Mouse (Mus musculus) olfactory bulb, adult 2 months (tissue): ENCODE measurements around the gene Hmx3. TPM values are rescaled to one million over a fixed set of nuclear protein-coding genes. Genes with fewer than 3 reads are reported as not detected.

Experiments used
- H3K27ac ChIP-seq: fragments of 200-500 bp; 2 replicates; pipeline ENCODE4 v1.5.1; 2012; ENCODE audit warnings: low read depth, low read length; ENCODE audit not compliant: insufficient read depth
- H3K4me1 ChIP-seq: fragments of 200-500 bp; 2 replicates; pipeline ENCODE4 v1.6.1; 2012; ENCODE audit warnings: low read length; ENCODE audit not compliant: control insufficient read depth, insufficient read depth
- H3K4me3 ChIP-seq: fragments of 200-500 bp; 2 replicates; pipeline ENCODE4 v1.5.1; 2012; ENCODE audit warnings: mild to moderate bottlenecking, low read depth, low read length, moderate library complexity; ENCODE audit not compliant: insufficient read depth
- CTCF ChIP-seq: fragments of 200-500 bp; IDR thresholded peaks from 2 replicates; pipeline ENCODE4 v1.5.1; 2012; ENCODE audit warnings: low read depth, mild to moderate bottlenecking, low read length, moderate library complexity; ENCODE audit not compliant: insufficient read depth
- POLR2A ChIP-seq: fragments of 200-500 bp; IDR thresholded peaks from 2 replicates; pipeline ENCODE4 v1.6.1; 2012; ENCODE audit warnings: mild to moderate bottlenecking, low read depth, low read length, moderate library complexity; ENCODE audit not compliant: insufficient read depth
- WGBS: fragments of 180-500 bp; shearing (Covaris S2); methylation state at CpG from one replicate; pipeline ENCODE4 v1.1.7; 2018; 5-methylcytosine and 5-hydroxymethylcytosine counted together
- polyA plus RNA-seq: library from polyadenylated mRNA; stranded (reverse); fragments of >200 nt; gene quantifications from 2 replicates; pipeline ENCODE4 v1.2.4, GENCODE M21; 2012; ENCODE audit warnings: low replicate concordance; ENCODE audit not compliant: missing spikeins, insufficient read depth, insufficient read length

Hmx3 gene
- polyA plus RNA-seq, 1 experiment, result not detected

DNA sequence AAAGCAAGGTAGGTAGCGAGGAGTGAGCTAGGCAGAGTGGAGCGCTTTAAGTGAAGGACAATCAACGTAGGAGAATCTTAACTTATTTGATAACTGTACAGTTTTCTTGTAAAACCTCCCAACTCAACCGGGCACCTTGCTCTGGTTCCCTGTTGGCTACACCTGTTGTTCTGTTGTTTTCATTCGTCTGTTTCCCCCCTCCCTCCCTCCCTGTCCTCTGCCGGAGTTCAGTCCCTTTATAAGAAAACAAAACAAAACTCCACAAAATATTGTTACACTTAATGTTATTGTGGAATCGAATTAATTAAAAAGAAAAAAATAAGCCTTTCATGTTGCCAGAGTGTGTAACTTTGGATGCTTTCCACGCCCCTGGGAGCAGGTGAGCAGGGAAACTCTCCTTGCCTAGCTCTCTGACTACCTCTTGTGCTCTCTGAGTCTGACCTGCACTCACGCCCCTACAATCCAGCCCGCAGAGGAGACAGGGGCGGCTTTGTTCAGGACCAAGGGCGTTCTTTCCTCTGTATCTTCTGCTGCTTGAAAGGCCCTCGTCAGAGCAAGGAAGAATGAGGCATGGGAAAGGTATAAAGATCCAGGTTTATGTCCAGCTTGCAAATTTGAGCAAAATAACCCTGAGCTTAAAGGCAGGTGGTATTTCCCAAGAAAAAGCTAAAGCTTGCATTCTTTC, 3.2 kb downstream of the Hmx3 start:
- Histone ChIP-seq H3K27ac (no peak overlapping the region), H3K4me1 (no peaks in the 10 kb centered on the region; the same call in 1 of the 2 replicates), H3K4me3 (no peak overlapping the region)
- no peak for TF ChIP-seq POLR2A
- no peak for TF ChIP-seq CTCF
- 4% methylated on average over 13 of the region's 13 CpGs for WGBS

DNA sequence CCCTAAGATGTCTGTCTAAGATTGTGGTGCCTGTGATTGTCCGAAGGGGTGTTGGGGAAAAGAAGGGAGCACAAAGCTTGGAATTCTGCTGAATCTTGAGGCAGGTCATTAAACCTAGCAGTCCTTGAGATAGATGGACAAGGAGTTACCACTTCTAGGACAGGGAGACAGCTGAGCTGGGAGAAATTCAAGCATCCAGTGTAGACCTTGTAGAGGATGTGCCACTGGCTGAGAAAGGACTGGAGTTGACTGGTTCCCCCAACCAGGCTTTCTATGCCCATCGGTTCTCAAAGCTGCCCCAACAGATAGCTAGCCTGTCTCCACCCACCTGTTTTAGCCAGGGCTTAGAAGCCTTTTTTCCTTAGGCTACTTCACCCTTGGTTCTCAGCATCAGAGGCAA, 3.8 kb downstream of the Hmx3 start:
- TF ChIP-seq CTCF (no peak), POLR2A (no peak)
- H3K4me3 ChIP-seq, result no peak overlapping the region
- no peak overlapping the region for H3K27ac ChIP-seq
- WGBS, result 4% methylated on average over 2 of the region's 2 CpGs
- H3K4me1 ChIP-seq, result no peaks in the 10 kb centered on the region; the same call in 1 of the 2 replicates

- Histone ChIP-seq H3K4me1 (no peaks in the 10 kb centered on the region), H3K4me3 (no peak overlapping the region), H3K27ac (no peak overlapping the region)
- WGBS, result 6% methylated on average over 5 of the region's 5 CpGs
- TF ChIP-seq POLR2A (no peak), CTCF (no peak)
Measured at GRCm38 (mm10) chr7:131547481-131547880, 4.8 kb downstream of the Hmx3 start.

DNA sequence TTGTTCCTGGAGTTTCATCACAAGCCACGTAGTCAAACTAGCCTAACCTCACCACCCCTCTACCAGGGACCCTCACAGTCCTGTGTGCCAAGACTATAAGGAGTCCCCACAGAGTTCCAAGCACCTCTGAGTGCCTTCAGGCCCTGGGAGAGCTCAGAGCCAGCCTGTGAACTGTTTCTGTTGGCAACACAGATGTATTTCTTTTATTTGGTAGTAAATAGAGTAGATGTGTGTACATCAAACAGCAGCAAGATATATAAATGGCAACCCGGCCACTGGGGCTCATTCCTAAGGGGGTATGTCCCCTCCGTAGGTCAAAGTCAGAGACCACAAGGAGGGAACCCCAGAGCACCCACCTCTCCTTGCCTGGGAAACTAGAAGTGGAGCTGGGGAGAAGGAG, 5.8 kb downstream of the Hmx3 start, which contains the start of gene Hmx2:
Hmx2 (plus strand) TSS at position 301 of the 400 bp plus-strand sequence.
- Histone ChIP-seq H3K27ac (no peak within 1 kb of the TSS), H3K4me1 (no peaks in the 10 kb centered on the region), H3K4me3 (no peak within 1 kb of the TSS)
- WGBS, result 5% methylated on average over 3 of the region's 3 CpGs
- no peak for TF ChIP-seq CTCF
- TF ChIP-seq POLR2A, result no peak

DNA sequence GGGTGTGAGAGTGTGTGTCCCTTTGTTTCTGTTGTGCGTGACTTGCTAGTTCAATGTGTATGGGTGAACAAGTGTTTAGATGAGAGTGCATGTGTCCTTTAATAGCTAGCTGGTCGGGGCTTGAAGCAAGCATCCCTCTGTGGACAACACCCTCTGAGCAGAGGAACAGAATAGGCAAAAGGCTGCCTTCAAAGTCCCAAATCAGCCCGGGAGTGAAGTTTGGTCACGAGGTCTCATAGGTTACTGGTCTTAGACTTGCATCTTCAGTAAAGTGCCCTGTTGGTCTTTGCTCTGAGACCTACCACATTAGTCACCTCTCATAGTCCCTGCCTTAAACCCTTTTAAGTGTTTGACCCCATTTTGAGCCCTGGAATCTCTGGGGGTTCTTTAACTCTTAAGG, 8.8 kb downstream of the Hmx3 start:
- whole genome bisulfite sequencing, result 4% methylated on average over 4 of the region's 4 CpGs
- peaks cover 7% of the 10 kb centered on the region; the same call in 1 of the 2 replicates for H3K4me1 ChIP-seq
- H3K4me3 ChIP-seq, result no peak overlapping the region
- TF ChIP-seq CTCF (no peak), POLR2A (no peak)
- no peak overlapping the region for H3K27ac ChIP-seq

DNA sequence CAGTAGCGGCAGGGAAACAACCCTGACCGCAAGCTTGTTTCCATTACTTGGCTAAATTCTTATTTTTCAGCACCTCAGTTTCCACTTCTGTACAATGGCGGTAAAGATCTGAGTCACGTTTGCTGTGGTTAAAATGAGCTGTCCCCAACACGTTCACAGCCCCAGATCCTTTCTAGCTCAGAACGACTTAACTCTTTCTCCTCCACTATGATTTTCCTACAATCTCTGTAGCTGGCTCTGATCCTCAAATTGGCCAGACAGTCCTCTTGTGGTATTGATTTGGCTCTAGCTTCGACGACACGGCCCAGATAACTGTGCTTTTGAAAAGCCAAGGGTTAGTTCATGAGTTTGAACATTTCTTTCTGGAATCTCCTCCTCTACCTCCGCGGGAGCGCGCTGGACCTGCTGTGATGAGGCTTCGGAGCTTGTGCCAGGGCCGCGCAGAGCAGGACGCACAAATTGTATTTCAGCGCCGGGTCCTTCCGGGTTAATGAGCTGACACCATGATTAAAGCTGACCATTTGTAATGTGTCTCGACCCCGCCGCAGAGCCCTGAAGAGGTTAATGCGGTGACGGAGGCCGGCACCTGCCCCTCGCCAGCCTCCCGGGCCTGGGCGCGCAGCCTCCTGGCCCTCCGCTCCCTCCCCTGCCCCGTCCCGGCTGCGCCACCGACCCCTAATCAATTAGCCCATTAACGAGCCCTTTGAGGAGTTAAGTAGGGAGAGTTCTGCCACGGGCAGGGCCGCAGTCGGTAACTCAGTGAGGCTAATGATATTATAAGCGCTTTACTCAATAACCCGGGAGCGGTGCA, 9.5 kb downstream of the Hmx3 start:
- WGBS, result 1% methylated on average over 42 of the region's 42 CpGs
- no peak for TF ChIP-seq POLR2A
- no peak for TF ChIP-seq CTCF
- Histone ChIP-seq H3K27ac (no peak overlapping the region), H3K4me3 (no peak overlapping the region), H3K4me1 (peaks cover 10% of the 10 kb centered on the region; the same call in 1 of the 2 replicates)

- H3K27ac ChIP-seq, result no peak overlapping the region
- H3K4me1 ChIP-seq, result peaks cover 10% of the 10 kb centered on the region; the same call in 1 of the 2 replicates
- H3K4me3 ChIP-seq, result no peak overlapping the region
- TF ChIP-seq POLR2A (no peak), CTCF (no peak)
- 4% methylated on average over 5 of the region's 5 CpGs for WGBS
Measured at GRCm38 (mm10) chr7:131552781-131553180, 10.1 kb downstream of the Hmx3 start.

GRCm38 (mm10) chr7:131553771-131554175, 11.1 kb downstream of the Hmx3 start:
- Histone ChIP-seq H3K4me3 (no peak overlapping the region), H3K4me1 (peaks cover 10% of the 10 kb centered on the region; the same call in 1 of the 2 replicates), H3K27ac (no peak overlapping the region)
- 1% methylated on average over 39 of the region's 39 CpGs for WGBS
- no peak for TF ChIP-seq POLR2A
- no peak for TF ChIP-seq CTCF

DNA sequence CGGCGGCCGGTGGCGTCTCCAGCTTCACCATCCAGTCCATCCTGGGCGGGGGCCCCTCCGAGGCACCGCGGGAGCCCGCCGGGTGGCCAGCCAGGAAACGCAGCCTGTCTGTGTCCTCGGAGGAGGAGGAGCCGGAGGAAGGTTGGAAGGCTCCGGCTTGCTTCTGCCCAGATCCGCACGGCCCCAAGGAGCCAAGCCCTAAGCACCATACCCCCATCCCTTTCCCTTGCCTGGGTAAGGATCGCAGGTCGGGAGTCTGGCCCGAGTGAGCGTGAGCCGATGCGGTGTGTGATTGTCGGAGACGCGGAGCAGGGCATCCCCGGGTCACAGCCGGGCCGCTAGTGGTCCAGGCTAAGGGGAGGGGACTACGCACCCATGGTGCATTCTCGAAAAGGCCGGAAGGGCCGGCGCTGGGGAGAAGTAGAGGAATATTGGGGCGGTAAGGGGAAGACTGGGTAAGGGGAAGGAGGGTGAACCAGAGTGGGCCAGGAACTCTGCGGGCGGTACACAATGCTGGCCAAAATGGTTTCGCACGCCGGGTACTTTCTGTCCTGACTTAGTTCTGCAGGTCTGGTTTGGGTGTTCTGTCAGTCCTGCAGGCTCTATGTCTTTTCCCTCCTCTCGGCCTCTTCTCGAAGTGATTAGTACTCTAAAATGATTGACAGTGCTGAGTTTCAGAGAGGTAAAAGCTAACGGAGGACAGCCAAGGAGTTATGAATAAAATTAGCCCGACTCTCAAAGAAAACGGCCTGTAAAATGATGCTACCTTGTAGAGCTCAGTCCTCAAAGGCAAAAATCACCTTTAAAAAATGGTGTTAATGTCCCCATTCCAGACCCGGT, 11.9 kb downstream of the Hmx3 start:
- H3K4me3 ChIP-seq, result no peak overlapping the region
- no peak overlapping the region for H3K27ac ChIP-seq
- WGBS, result 1% methylated on average over 45 of the region's 45 CpGs
- no peak for TF ChIP-seq CTCF
- H3K4me1 ChIP-seq, result peaks cover 10% of the 10 kb centered on the region; the same call in 1 of the 2 replicates
